Mouse (Mus musculus) heart, adult 8-10 months (tissue): Measurements from ENCODE around the gene 4930415O20Rik. TPM values are rescaled to one million over a fixed set of nuclear protein-coding genes. Genes with fewer than 3 reads are reported as not detected.

Experiments
- DNase-seq: peaks from one replicate; pipeline ENCODE4 v3.0.0; 2022; ENCODE audit warnings: low spot score
- total RNA-seq, 4 experiments: library from RNA; stranded (reverse); gene quantifications; 2 replicates each; pipeline ENCODE4 v1.2.4; 2022

The 4930415O20Rik gene
- total RNA-seq, 4 experiments from 2014 or later, result 1.6 to 4.2 (median 2.3) TPM

GRCm38 (mm10) chr15:98630540-98630939 lies 59.7 kb downstream of the 4930415O20Rik start, which contains the start of gene Cacnb3:
TSS of gene Cacnb3 (plus strand) at chr15:98630840.
- DNase-seq, result no peak

GRCm38 (mm10) chr15:98631493-98631892 lies 60.7 kb downstream of the 4930415O20Rik start:
- DNase-seq, result no peak

GRCm38 (mm10) chr15:98632107-98632744 lies 61.4 kb downstream of the 4930415O20Rik start:
- no peak for DNase-seq

- DNase-seq, result no peak
Measured at GRCm38 (mm10) chr15:98632921-98633320, 62.1 kb downstream of the 4930415O20Rik start.

- DNase-seq, result no peak
Measured at GRCm38 (mm10) chr15:98633822-98634470, 63.1 kb downstream of the 4930415O20Rik start.

GRCm38 (mm10) chr15:98634541-98635081 lies 63.8 kb downstream of the 4930415O20Rik start:
- DNase-seq, result peak; percentile 66

- DNase-seq, result no peak
Measured at GRCm38 (mm10) chr15:98635291-98635841, 64.6 kb downstream of the 4930415O20Rik start.

GRCm38 (mm10) chr15:98636517-98636916 lies 65.7 kb downstream of the 4930415O20Rik start:
- no peak for DNase-seq

- DNase-seq, result no peak
Measured at GRCm38 (mm10) chr15:98637155-98637554, 66.4 kb downstream of the 4930415O20Rik start.

Other genes starting within 250 kb of the 4930415O20Rik start
- not detected for gene Olfr284, start 230.0 kb upstream of the 4930415O20Rik start, total RNA-seq
- not detected for gene Olfr283, start 190.1 kb upstream of the 4930415O20Rik start, total RNA-seq
- not detected for gene Olfr282, start 139.8 kb upstream of the 4930415O20Rik start, total RNA-seq
- gene Olfr281, start 118.4 kb upstream of the 4930415O20Rik start, total RNA-seq, result not detected
- gene OR5BS1P, start 101.1 kb upstream of the 4930415O20Rik start, total RNA-seq, result not detected
- not detected for gene Lalba, start 88.3 kb upstream of the 4930415O20Rik start, total RNA-seq
- not detected for gene Olfr279, start 78.6 kb upstream of the 4930415O20Rik start, total RNA-seq
- 10 to 100 TPM; 77.7 to 87.7 (median 81.1) TPM for gene Kansl2, start 36.7 kb upstream of the 4930415O20Rik start, total RNA-seq
- gene Ccnt1, start 81 bp upstream of the 4930415O20Rik start, total RNA-seq, result 10 to 100 TPM; 26.7 to 34.8 (median 30.0) TPM
- gene Adcy6, start 39.1 kb downstream of the 4930415O20Rik start, total RNA-seq, result 100 to 1,000 TPM; 136 to 213 (median 183) TPM
- gene Cacnb3, start 59.8 kb downstream of the 4930415O20Rik start, total RNA-seq, result 1 to 10 TPM; 2.0 to 2.8 (median 2.6) TPM
- 10 to 100 TPM; 53.2 to 61.7 (median 56.4) TPM for gene Ddx23, start 91.9 kb downstream of the 4930415O20Rik start, total RNA-seq
- 1 to 10 TPM in 3 of 4 experiments, under 1 TPM in 1; 1.00 to 2.1 (median 1.2) TPM for gene Rnd1, start 106.5 kb downstream of the 4930415O20Rik start, total RNA-seq
- 1 to 10 TPM in 1 of 4 experiments, under 1 TPM in 3; 0.41 to 1.1 (median 0.84) TPM for gene Ccdc65, start 137.2 kb downstream of the 4930415O20Rik start, total RNA-seq
- 1 to 10 TPM; 5.6 to 9.4 (median 7.7) TPM for gene Fkbp11, start 157.2 kb downstream of the 4930415O20Rik start, total RNA-seq
- 10 to 100 TPM; 18.0 to 20.9 (median 19.1) TPM for gene Arf3, start 192.2 kb downstream of the 4930415O20Rik start, total RNA-seq
- under 1 TPM in 3 of 4 experiments, not detected in 1; 0.16 to 0.44 (median 0.26) TPM for gene Wnt10b, start 207.1 kb downstream of the 4930415O20Rik start, total RNA-seq
- gene Wnt1, start 218.9 kb downstream of the 4930415O20Rik start, total RNA-seq, result not detected
- gene Ddn, start 238.5 kb downstream of the 4930415O20Rik start, total RNA-seq, result under 1 TPM; 0.63 to 0.84 (median 0.72) TPM